Mouse (Mus musculus) inflammation-experienced regulatory T-cells, adult 16 weeks (primary cell): Measurements from ENCODE around the gene Olfr671. TPM values are rescaled to one million over a fixed set of nuclear protein-coding genes. Genes with fewer than 3 reads are reported as not detected.

ENCODE experiments used
- polyA plus RNA-seq: library from polyadenylated mRNA; unstranded; fragments of 100-300 nt; shearing (Covaris generic); gene quantifications from one replicate; pipeline ENCODE4 v1.2.1, GENCODE M21; 2017

Olfr671 gene
- polyA plus RNA-seq = not detected

DNA sequence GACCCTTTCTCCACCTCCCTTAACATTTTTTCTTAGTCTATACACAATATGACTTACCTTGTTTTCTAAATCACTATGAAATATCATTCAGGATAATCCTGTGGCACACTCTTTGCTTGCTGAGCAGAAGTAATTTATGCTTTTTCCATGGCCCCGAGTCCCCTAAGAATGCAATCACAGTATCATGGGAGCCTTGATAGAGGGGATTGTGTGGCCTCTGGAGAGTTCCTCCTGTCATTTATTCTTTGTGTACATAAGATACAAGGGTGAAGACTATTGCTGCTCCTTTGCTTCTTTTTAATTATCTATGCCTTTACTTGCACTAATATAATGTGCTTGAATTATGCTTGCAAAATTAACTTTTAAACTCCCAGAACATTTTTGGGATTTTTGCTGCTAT, at the start of gene Olfr671:
Gene Olfr671 (minus strand): TSS at position 101 of the 400 bp plus-strand sequence.

GRCm38 (mm10) chr7:105028360-105028759, 49.4 kb upstream of the Olfr671 start, which contains the start of gene Olfr675:
Olfr675 (minus strand) TSS chr7:105028460.

DNA sequence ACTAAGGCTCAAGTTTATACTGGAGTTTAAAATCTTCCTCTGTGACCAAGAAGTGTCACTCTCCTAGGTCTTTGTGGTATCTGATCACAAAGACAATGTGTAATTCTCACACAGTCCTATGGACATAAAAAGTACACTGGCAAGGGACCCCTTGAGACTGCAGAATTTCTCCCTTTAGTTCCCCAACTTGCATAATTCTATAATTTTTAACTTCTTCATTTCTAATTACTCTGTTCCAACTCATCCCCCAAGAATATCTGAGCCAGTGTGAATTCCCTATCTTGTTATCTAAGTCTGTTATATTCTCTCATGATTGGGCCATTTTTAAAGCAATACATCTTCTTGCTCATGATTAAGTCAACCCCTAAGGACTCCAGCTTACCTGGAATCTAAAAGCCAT, 23.0 kb upstream of the Olfr671 start, which contains the start of gene Olfr672:
Gene Olfr672 (minus strand): TSS at position 101 of the 400 bp plus-strand sequence.

GRCm38 (mm10) chr7:104962520-104962919, 16.4 kb downstream of the Olfr671 start, which contains the start of gene Olfr670:
Olfr670 (minus strand) TSS chr7:104962620.

DNA sequence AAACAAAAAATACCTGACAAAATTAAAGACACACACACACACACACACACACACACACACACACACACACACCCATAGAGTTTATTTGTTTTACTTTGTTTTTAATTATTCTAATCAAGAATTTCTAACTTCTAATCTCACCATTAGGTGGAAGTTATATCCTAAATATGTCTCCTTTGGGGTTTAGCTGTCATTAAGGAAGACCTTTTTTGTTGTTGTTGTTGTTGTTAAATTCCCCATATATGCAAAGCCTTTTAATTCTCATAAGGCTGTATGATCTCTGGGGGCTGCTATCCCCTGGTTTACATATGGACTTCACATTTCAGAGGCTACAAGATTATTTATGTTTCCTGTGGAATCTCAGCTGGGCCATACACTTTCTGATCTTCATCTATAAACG, 45.0 kb downstream of the Olfr671 start, which contains the start of gene Olfr669:
Gene Olfr669 (plus strand): TSS at position 301 of the 400 bp plus-strand sequence.

DNA sequence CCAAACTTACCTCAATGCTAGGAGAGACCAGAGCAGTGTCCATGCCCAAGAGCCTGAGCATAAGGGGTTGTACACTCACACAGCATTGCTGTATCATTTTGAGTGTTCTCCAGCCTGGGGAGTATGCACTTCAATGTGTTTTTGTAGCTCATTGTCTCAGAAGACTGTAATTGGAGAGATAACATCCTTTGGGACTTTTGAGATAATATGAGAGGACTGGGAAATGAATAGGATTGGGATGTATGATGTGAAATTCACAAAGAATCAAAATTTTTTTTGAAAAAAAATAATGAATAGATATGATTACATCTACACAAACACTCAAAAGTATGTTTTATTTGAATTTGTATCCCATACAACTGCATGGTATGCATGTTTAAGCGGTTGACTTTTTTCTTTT, 51.0 kb downstream of the Olfr671 start, which contains the start of gene Olfr668:
Gene Olfr668 (minus strand): TSS at position 101 of the 400 bp plus-strand sequence.

Other genes starting within 250 kb of the Olfr671 start
- not detected for gene Usp17le, start 201.7 kb downstream of the Olfr671 start, polyA plus RNA-seq
- not detected for gene Usp17lb, start 136.5 kb downstream of the Olfr671 start, polyA plus RNA-seq
- not detected for gene Usp17la, start 122.1 kb downstream of the Olfr671 start, polyA plus RNA-seq
- not detected for gene Olfr665, start 101.1 kb downstream of the Olfr671 start, polyA plus RNA-seq
- not detected for gene Olfr666, start 83.2 kb downstream of the Olfr671 start, polyA plus RNA-seq
- not detected for gene Olfr667, start 57.6 kb downstream of the Olfr671 start, polyA plus RNA-seq
- gene Olfr668, start 51.1 kb downstream of the Olfr671 start, polyA plus RNA-seq = not detected
- gene Olfr669, start 44.9 kb downstream of the Olfr671 start, polyA plus RNA-seq = not detected
- gene Olfr670, start 16.5 kb downstream of the Olfr671 start, polyA plus RNA-seq = not detected
- not detected for gene Olfr672, start 22.9 kb upstream of the Olfr671 start, polyA plus RNA-seq
- not detected for gene Olfr675, start 49.3 kb upstream of the Olfr671 start, polyA plus RNA-seq
- not detected for gene Olfr676, start 53.6 kb upstream of the Olfr671 start, polyA plus RNA-seq
- not detected for gene Olfr677, start 72.2 kb upstream of the Olfr671 start, polyA plus RNA-seq
- not detected for gene Olfr678, start 85.3 kb upstream of the Olfr671 start, polyA plus RNA-seq
- not detected for gene Olfr679, start 102.1 kb upstream of the Olfr671 start, polyA plus RNA-seq
- gene Olfr680-ps1, start 113.7 kb upstream of the Olfr671 start, polyA plus RNA-seq = not detected
- gene Olfr681, start 137.7 kb upstream of the Olfr671 start, polyA plus RNA-seq = not detected
- gene Olfr683, start 167.9 kb upstream of the Olfr671 start, polyA plus RNA-seq = not detected
- not detected for gene Olfr684, start 184.5 kb upstream of the Olfr671 start, polyA plus RNA-seq
- gene Olfr685, start 206.9 kb upstream of the Olfr671 start, polyA plus RNA-seq = not detected
- gene Olfr686, start 228.4 kb upstream of the Olfr671 start, polyA plus RNA-seq = not detected